Mouse (Mus musculus): Measurements from ENCODE around the gene Mbnl2.
A peak's percentile ranks its signal among the peaks of the same experiment; 100 is the strongest.

The Mbnl2 gene

GRCm38 (mm10) chr14:120433931-120434398 is 158.5 kb downstream of the Mbnl2 start:
- DNase-seq = peak; percentile 91

GRCm38 (mm10) chr14:120434831-120435230 is 159.4 kb downstream of the Mbnl2 start:
- no peak for DNase-seq

GRCm38 (mm10) chr14:120440716-120441115 is 165.2 kb downstream of the Mbnl2 start:
- peak; percentile 77 for DNase-seq

GRCm38 (mm10) chr14:120441256-120441655 is 165.8 kb downstream of the Mbnl2 start:
- DNase-seq = peak; percentile 71

- peak; percentile 65 for DNase-seq
These were observed 166.4 kb downstream of the Mbnl2 start for GRCm38 (mm10) chr14:120441836-120442235.

GRCm38 (mm10) chr14:120454221-120454620 is 178.8 kb downstream of the Mbnl2 start:
- DNase-seq = no peak

GRCm38 (mm10) chr14:120463938-120464727 is 188.7 kb downstream of the Mbnl2 start:
- peak; percentile 9 for DNase-seq

GRCm38 (mm10) chr14:120466816-120467215 is 191.3 kb downstream of the Mbnl2 start:
- peak; percentile 66 for DNase-seq

- DNase-seq = peak; percentile 84
These were observed 193.8 kb downstream of the Mbnl2 start for GRCm38 (mm10) chr14:120469126-120469790.

GRCm38 (mm10) chr14:120476186-120476697 is 200.8 kb downstream of the Mbnl2 start:
- peak; percentile 84 for DNase-seq

- peak; percentile 100 for DNase-seq
These were observed 202.0 kb downstream of the Mbnl2 start for GRCm38 (mm10) chr14:120477288-120477981.

- peak; percentile 100 for DNase-seq
These were observed 202.6 kb downstream of the Mbnl2 start, which contains the start of gene Rap2a for GRCm38 (mm10) chr14:120477982-120478568. TSS of gene Rap2a (plus strand) at chr14:120478444.

GRCm38 (mm10) chr14:120478641-120479341 is 203.3 kb downstream of the Mbnl2 start:
- DNase-seq = no peak

- peak; percentile 92 for DNase-seq
These were observed 205.0 kb downstream of the Mbnl2 start for GRCm38 (mm10) chr14:120480341-120480900.

GRCm38 (mm10) chr14:120480927-120481326 is 205.5 kb downstream of the Mbnl2 start:
- peak; percentile 81 for DNase-seq

Measured in heart, adult 11 months (tissue).